Mouse (Mus musculus): ENCODE results near the gene Nol9. TPM values are rescaled to one million over a fixed set of nuclear protein-coding genes. Genes with fewer than 3 reads are reported as not detected.

Nol9 gene
- polyA plus RNA-seq, 1 experiment from 2014 or later: 13.9 TPM

DNA sequence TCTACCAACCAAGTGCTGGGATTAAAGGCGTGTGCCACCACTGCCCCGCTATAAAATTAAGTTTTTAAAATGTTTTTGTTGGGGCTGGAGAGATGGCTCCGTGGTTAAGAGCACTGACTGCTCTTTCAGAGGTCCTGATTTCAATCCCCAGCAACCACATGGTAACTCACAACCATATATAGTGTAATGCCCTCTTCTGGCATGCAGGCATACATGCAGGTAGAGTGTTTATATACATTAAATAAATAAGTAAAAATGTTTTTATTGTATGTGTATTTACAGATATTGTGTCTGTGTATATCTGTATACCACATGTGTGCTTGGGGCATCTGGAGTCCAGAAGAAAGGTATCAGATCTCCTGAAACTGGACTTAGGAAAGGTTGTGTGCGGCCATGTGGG, 37.8 kb upstream of the Nol9 start:
- Histone ChIP-seq H3K27ac (no peak overlapping the region), H3K4me2 (no peak overlapping the region)
- no peak for ATAC-seq (replicated peaks; ENCODE audit: insufficient number of reproducible peaks, insufficient read depth, low FRiP score, low read depth)

DNA sequence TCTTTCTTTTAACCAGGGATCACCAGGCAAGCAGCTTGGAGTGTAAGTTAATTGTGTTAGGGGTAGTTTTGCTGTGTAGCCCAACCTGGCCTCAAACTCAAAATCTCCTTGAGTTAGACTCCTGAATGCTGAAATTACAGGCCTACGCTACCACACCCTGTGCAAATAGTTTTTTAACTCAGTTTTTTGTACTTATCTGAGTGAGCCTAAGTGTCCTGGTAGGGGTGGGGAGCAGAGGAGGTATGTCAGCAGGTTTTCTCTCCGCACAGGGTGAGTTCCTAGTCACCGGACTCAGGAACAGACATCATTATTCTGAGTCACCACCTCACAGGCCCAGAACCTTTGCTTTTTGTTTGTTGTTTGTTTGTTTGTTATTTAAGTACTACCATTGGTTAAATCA, 37.1 kb upstream of the Nol9 start:
- no peak overlapping the region for H3K4me2 ChIP-seq
- WGBS: 89% methylated on average over 3 of the region's 3 CpGs
- no peak overlapping the region for H3K4me3 ChIP-seq
- no peaks in the 10 kb centered on the region for H3K9me3 ChIP-seq (replicated peaks)
- no peak overlapping the region for H3K27ac ChIP-seq
- H3K4me1 ChIP-seq (replicated peaks): peaks cover 12% of the 10 kb centered on the region
- H3K36me3 ChIP-seq: no peaks in the 10 kb centered on the region
- H3K27me3 ChIP-seq: no peaks in the 10 kb centered on the region
- no peak for ATAC-seq (replicated peaks; ENCODE audit: insufficient number of reproducible peaks, insufficient read depth, low FRiP score, low read depth)
- no peak overlapping the region for H3K9ac ChIP-seq

More for the DNA sequence above, 37.8 kb upstream of the Nol9 start:
- Histone ChIP-seq H3K4me3 (no peak overlapping the region), H3K9ac (no peak overlapping the region), H3K9me3 (replicated peaks) (no peaks in the 10 kb centered on the region), H3K36me3 (no peaks in the 10 kb centered on the region), H3K4me1 (replicated peaks) (peaks cover 8% of the 10 kb centered on the region), H3K27me3 (no peaks in the 10 kb centered on the region)
- 70% methylated on average over 4 of the region's 4 CpGs for WGBS

DNA sequence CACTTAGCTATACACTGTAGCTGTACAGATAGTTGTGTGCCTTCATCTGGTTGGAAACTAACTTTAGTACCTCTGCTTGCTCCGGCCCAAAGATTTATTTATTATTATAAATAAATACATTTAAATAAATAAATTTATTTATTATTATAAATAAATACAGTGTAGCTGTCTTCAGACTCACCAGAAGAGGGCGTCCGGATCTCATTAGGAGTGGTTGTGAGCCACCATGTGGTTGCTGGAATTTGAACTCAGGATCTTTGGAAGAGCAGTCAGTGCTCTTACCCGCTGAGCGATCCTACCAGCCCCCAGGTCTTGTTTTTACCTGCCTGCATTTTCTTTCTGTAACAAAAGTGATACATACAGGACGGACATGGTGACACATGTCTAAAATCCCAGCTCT, 33.0 kb upstream of the Nol9 start:
- H3K36me3 ChIP-seq: no peaks in the 10 kb centered on the region
- 74% methylated on average over 6 of the region's 6 CpGs for WGBS
- ATAC-seq (replicated peaks; ENCODE audit: insufficient number of reproducible peaks, insufficient read depth, low FRiP score, low read depth): no peak
- no peak overlapping the region for H3K4me3 ChIP-seq
- no peaks in the 10 kb centered on the region for H3K9me3 ChIP-seq (replicated peaks)
- H3K9ac ChIP-seq: no peak overlapping the region
- H3K4me1 ChIP-seq (replicated peaks): peaks cover 33% of the 10 kb centered on the region
- no peak overlapping the region for H3K27ac ChIP-seq
- H3K4me2 ChIP-seq: no peak overlapping the region
- H3K27me3 ChIP-seq: no peaks in the 10 kb centered on the region

- 37% methylated on average over 3 of the region's 3 CpGs for WGBS
- Histone ChIP-seq H3K36me3 (0 out of 2 replicates have a peak, but pooled peaks cover 1% of the 10 kb centered on the region), H3K9ac (no peak overlapping the region), H3K4me2 (peak overlapping the region; percentile 97; the same call in 1 of the 2 replicates), H3K4me1 (replicated peaks) (peaks cover 39% of the 10 kb centered on the region), H3K4me3 (no peak overlapping the region), H3K9me3 (replicated peaks) (no peaks in the 10 kb centered on the region), H3K27me3 (no peaks in the 10 kb centered on the region), H3K27ac (peak overlapping the region; percentile 96)
- no peak for ATAC-seq (replicated peaks; ENCODE audit: insufficient number of reproducible peaks, insufficient read depth, low FRiP score, low read depth)
Measured at GRCm38 (mm10) chr4:152006812-152007211, 32.3 kb upstream of the Nol9 start.

DNA sequence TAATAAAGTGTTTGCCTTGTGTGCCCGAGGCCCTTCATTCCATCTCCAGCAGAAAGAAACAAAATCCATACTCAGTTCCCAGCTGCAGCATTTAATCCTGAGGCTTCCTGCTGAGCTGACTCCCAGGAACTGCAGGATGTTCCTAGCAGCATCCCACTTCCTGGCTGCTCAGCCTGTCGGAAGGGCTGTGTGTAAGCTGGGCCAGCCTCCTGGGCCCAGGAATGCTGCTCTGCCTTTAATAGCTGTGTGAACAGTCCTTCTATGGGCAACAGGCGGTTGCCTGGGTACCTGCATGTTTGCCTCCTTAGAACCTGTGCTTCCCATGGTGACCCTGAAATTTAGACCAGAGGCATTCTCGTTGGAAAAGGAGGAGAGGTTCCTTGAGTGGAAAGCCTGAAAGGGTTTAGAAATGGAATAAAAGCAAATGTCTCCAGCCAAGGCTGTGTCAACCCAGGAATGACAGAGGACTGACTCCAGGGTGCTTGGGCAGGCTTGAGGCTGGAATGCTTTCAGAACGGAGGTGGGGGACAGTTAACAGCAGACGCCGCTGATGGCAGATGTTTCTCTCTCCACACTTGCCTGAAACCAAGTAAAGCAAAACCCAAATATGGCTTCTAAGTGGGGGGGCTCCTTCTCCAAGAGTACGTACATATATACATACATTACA, 31.5 kb upstream of the Nol9 start:
- Histone ChIP-seq H3K4me1 (replicated peaks) (peaks cover 47% of the 10 kb centered on the region), H3K27me3 (no peaks in the 10 kb centered on the region), H3K9ac (peak overlapping the region; percentile 86), H3K36me3 (peaks cover 7% of the 10 kb centered on the region; the same call in 1 of the 2 replicates), H3K27ac (peak overlapping the region; percentile 96), H3K4me2 (peak overlapping the region; percentile 97), H3K4me3 (peak overlapping the region; percentile 75), H3K9me3 (replicated peaks) (no peaks in the 10 kb centered on the region)
- no peak for ATAC-seq (replicated peaks; ENCODE audit: insufficient number of reproducible peaks, insufficient read depth, low FRiP score, low read depth)
- WGBS: 9% methylated on average over 8 of the region's 8 CpGs

GRCm38 (mm10) chr4:152008148-152008500, 31.0 kb upstream of the Nol9 start:
- H3K36me3 ChIP-seq: peaks cover 7% of the 10 kb centered on the region; the same call in 1 of the 2 replicates

DNA sequence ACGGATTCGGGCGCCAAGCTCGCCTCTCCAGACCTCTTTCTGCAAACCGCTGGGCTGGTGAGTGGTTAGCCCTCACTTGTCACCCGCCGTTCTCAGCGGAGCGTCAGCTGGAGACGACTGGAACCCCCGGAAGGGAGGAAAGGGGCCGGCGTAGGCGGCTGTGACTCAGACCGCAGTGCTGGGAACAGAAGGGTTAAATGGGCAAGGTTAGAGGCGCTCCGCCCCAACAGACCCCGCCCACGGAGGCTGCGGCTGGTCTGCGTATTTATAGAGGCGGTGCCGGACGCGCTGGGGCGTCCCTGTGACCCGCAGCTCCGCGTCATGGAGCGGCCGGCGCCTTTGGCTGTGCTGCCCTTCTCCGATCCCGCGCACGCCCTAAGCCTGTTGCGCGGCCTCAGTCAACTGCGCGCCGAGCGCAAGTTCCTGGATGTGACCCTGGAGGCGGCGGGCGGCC, 30.5 kb upstream of the Nol9 start, which contains the start of gene Klhl21:
TSS of gene Klhl21 (plus strand) at position 182 of the 454 bp plus-strand sequence.
- Histone ChIP-seq H3K27ac (peak within 1 kb of the TSS; percentile 96), H3K4me3 (peak within 1 kb of the TSS; percentile 75), H3K9me3 (replicated peaks) (no peaks in the 10 kb centered on the region), H3K4me1 (replicated peaks) (peaks cover 58% of the 10 kb centered on the region), H3K9ac (peak within 1 kb of the TSS; percentile 86), H3K4me2 (peak within 1 kb of the TSS; percentile 97), H3K36me3 (peaks cover 7% of the 10 kb centered on the region; the same call in 1 of the 2 replicates), H3K27me3 (no peaks in the 10 kb centered on the region)
- peak; percentile 89 for ATAC-seq (replicated peaks; ENCODE audit: insufficient number of reproducible peaks, insufficient read depth, low FRiP score, low read depth)
- WGBS: under 1% methylated on average over 45 of the region's 45 CpGs

More at GRCm38 (mm10) chr4:152008148-152008500, 31.0 kb upstream of the Nol9 start:
- Histone ChIP-seq H3K4me1 (replicated peaks) (peaks cover 52% of the 10 kb centered on the region), H3K4me2 (peak overlapping the region; percentile 97), H3K27ac (peak overlapping the region; percentile 96), H3K4me3 (peak overlapping the region; percentile 75), H3K27me3 (no peaks in the 10 kb centered on the region), H3K9ac (peak overlapping the region; percentile 86), H3K9me3 (replicated peaks) (no peaks in the 10 kb centered on the region)
- under 1% methylated on average over 14 of the region's 14 CpGs for WGBS
- no peak for ATAC-seq (replicated peaks; ENCODE audit: insufficient number of reproducible peaks, insufficient read depth, low FRiP score, low read depth)

- peak overlapping the region; percentile 97 for H3K4me2 ChIP-seq
- peaks cover 65% of the 10 kb centered on the region for H3K4me1 ChIP-seq (replicated peaks)
- H3K36me3 ChIP-seq: peaks cover 10% of the 10 kb centered on the region
- H3K4me3 ChIP-seq: peak overlapping the region; percentile 75
- peak overlapping the region; percentile 86 for H3K9ac ChIP-seq
- H3K27ac ChIP-seq: peak overlapping the region; percentile 96
- no peaks in the 10 kb centered on the region for H3K9me3 ChIP-seq (replicated peaks)
- WGBS: under 1% methylated on average over 115 of the region's 115 CpGs
- no peaks in the 10 kb centered on the region for H3K27me3 ChIP-seq
- peak; percentile 39 for ATAC-seq (replicated peaks; ENCODE audit: insufficient number of reproducible peaks, insufficient read depth, low FRiP score, low read depth)
Measured at GRCm38 (mm10) chr4:152009076-152010051, 29.8 kb upstream of the Nol9 start.

DNA sequence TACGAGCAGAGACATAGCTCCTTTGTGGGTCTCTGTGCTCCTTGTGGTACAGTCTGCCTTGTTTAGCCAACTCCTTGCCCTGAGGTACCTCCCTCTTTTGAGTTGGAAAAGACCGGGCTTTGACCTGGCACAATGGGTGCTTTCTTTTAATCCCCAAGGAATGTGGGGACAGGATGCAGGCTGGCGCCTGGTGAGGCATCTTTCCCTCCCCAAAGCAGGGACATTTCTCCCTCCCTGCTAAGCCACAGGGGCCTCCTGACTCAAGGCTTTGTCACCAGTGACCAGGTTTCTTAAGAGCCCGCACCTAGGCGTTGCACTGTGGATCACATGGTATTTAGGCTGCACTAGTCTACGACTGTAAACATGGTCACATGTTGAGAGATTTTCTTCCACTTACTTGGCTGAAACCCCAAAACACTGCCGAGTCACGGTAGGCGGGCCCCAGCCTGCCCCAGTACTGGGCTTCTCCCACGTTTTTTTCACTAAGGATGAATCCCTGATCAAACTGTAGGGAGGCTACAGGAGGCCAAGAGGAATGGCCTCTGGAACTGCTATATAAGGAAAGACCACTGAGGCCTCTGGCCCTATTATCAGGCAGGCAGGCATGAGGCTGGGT, 28.9 kb upstream of the Nol9 start:
- peak overlapping the region; percentile 96 for H3K27ac ChIP-seq
- H3K36me3 ChIP-seq: peaks cover 19% of the 10 kb centered on the region
- H3K9ac ChIP-seq: peak overlapping the region; percentile 86
- no peaks in the 10 kb centered on the region for H3K9me3 ChIP-seq (replicated peaks)
- 1% methylated on average over 10 of the region's 10 CpGs for WGBS
- no peaks in the 10 kb centered on the region for H3K27me3 ChIP-seq
- H3K4me2 ChIP-seq: peak overlapping the region; percentile 97
- peaks cover 66% of the 10 kb centered on the region for H3K4me1 ChIP-seq (replicated peaks)
- ATAC-seq (replicated peaks; ENCODE audit: insufficient number of reproducible peaks, insufficient read depth, low FRiP score, low read depth): peak; percentile 3
- H3K4me3 ChIP-seq: peak overlapping the region; percentile 75

DNA sequence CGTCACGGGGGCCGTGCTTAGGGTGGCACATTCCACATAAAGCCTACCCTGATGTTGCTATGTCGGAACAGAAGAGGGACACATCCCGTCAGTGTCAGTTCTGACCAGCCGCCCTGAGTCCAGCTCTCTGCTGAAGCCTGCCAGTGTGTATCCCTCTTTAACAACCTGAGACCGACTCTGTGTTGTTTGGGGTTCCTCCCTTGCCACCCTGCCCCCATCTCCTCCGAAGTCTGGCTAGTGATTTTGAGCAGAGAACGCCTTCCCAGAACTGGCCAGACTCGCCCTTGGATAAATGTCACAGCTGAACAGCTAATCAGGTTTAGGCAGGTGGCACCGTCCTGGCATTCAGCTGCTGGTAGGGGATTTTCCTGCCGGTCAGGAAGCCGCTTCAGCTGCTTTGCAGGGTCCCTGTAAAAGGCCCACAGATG, 28.4 kb upstream of the Nol9 start:
- Histone ChIP-seq H3K9me3 (replicated peaks) (no peaks in the 10 kb centered on the region), H3K27me3 (no peaks in the 10 kb centered on the region), H3K36me3 (peaks cover 24% of the 10 kb centered on the region), H3K9ac (peak overlapping the region; percentile 86), H3K4me2 (peak overlapping the region; percentile 97), H3K27ac (peak overlapping the region; percentile 96), H3K4me3 (peak overlapping the region; percentile 75), H3K4me1 (replicated peaks) (peaks cover 66% of the 10 kb centered on the region)
- ATAC-seq (replicated peaks; ENCODE audit: insufficient number of reproducible peaks, insufficient read depth, low FRiP score, low read depth): no peak
- 6% methylated on average over 13 of the region's 13 CpGs for WGBS

Measured in heart, embryonic 15.5 days (tissue).